Mouse (Mus musculus) adrenal gland, postnatal 4 days (tissue): ENCODE measurements around the gene Lyrm7. TPM values are rescaled to one million over a fixed set of nuclear protein-coding genes. Genes with fewer than 3 reads are reported as not detected.

ENCODE experiments used
- DNase-seq, 2 experiments: peaks; one replicate each; pipeline ENCODE4 v3.0.0; 2021 to 2022; ENCODE audit warnings: low spot score in 2 of 2, mixed read lengths in 2 of 2
- total RNA-seq, 2 experiments: library from RNA; stranded (reverse); gene quantifications; 2 replicates each; pipeline ENCODE4 v1.2.3; 2021

Lyrm7 gene
- total RNA-seq, 2 experiments from 2014 or later, result 12.5 to 12.7 TPM

GRCm38 (mm10) chr11:54849961-54850758, 10.6 kb downstream of the Lyrm7 start:
- DNase-seq, result no peak

GRCm38 (mm10) chr11:54845470-54846442, 15.0 kb downstream of the Lyrm7 start:
- no peak for DNase-seq

- DNase-seq, result no peak
Measured at GRCm38 (mm10) chr11:54844959-54845358, 15.8 kb downstream of the Lyrm7 start.

- DNase-seq, result no peak
Measured at GRCm38 (mm10) chr11:54844424-54844823, 16.3 kb downstream of the Lyrm7 start.

GRCm38 (mm10) chr11:54840891-54841290, 19.8 kb downstream of the Lyrm7 start:
- no peak for DNase-seq

- no peak for DNase-seq
Measured at GRCm38 (mm10) chr11:54839696-54840095, 21.0 kb downstream of the Lyrm7 start.

GRCm38 (mm10) chr11:54836106-54836505, 24.6 kb downstream of the Lyrm7 start:
- peak in 1 of 2 experiments; percentile 11 for DNase-seq

GRCm38 (mm10) chr11:54834596-54834995, 26.1 kb downstream of the Lyrm7 start:
- no peak for DNase-seq

- no peak for DNase-seq
Measured at GRCm38 (mm10) chr11:54833833-54834232, 26.9 kb downstream of the Lyrm7 start.

GRCm38 (mm10) chr11:54826819-54827218, 33.9 kb downstream of the Lyrm7 start:
- no peak for DNase-seq

GRCm38 (mm10) chr11:54825774-54826173, 34.9 kb downstream of the Lyrm7 start:
- DNase-seq, result no peak

- DNase-seq, result no peak
Measured at GRCm38 (mm10) chr11:54823467-54823866, 37.2 kb downstream of the Lyrm7 start.

GRCm38 (mm10) chr11:54819489-54819888, 41.2 kb downstream of the Lyrm7 start:
- DNase-seq, result no peak

- no peak for DNase-seq
Measured at GRCm38 (mm10) chr11:54817449-54817848, 43.3 kb downstream of the Lyrm7 start.

- no peak for DNase-seq
Measured at GRCm38 (mm10) chr11:54815659-54816058, 45.1 kb downstream of the Lyrm7 start.

- no peak for DNase-seq
Measured at GRCm38 (mm10) chr11:54812812-54813516, 47.8 kb downstream of the Lyrm7 start.

GRCm38 (mm10) chr11:54812314-54812713, 48.4 kb downstream of the Lyrm7 start:
- DNase-seq, result no peak

GRCm38 (mm10) chr11:54811054-54811453, 49.7 kb downstream of the Lyrm7 start:
- DNase-seq, result no peak

GRCm38 (mm10) chr11:54809582-54809981, 51.1 kb downstream of the Lyrm7 start:
- no peak for DNase-seq

- DNase-seq, result no peak
Measured at GRCm38 (mm10) chr11:54808177-54808576, 52.5 kb downstream of the Lyrm7 start.

- no peak for DNase-seq
Measured at GRCm38 (mm10) chr11:54807669-54808068, 53.0 kb downstream of the Lyrm7 start.
